In genomic region chr7:80375376-80376039, GRCm38 (mm10) we compare ENCODE assay signal across 1 mouse cellular context.
TF ChIP-seq lines count a peak whose summit lies in the region.

No protein-coding gene starts in this region.

TF ChIP-seq in CH12.LX, 34 proteins besides CTCF, POLR2A, EP300 and RAD21:
- TF ChIP-seq ZC3H11A (IDR thresholded peaks at IDR 0.05; ENCODE audit: low read depth, low read length) (no peak), JUN (IDR thresholded peaks at IDR 0.05; ENCODE audit: insufficient read depth, low read depth, low read length) (no peak), KAT2A (IDR thresholded peaks at IDR 0.05; ENCODE audit: insufficient replicate concordance, low read length) (no peak), MEF2A (IDR thresholded peaks at IDR 0.05; ENCODE audit: borderline replicate concordance, low read depth, low read length) (peak; percentile 68; the same call in 1 of the 2 replicates), HCFC1 (IDR thresholded peaks at IDR 0.05; ENCODE audit: low read depth, low read length) (no peak), MAZ (IDR thresholded peaks at IDR 0.05; ENCODE audit: low read depth, low read length) (no peak), POLR2AphosphoS2 (IDR thresholded peaks at IDR 0.05; ENCODE audit: low read depth, low read length) (no peak), USF1 (IDR thresholded peaks at IDR 0.05; ENCODE audit: low read depth, low read length) (no peak), MAFK (IDR thresholded peaks at IDR 0.05; ENCODE audit: insufficient replicate concordance, low read length) (peak; percentile 45; the same call in 1 of the 2 replicates), CHD2 (IDR thresholded peaks at IDR 0.05; ENCODE audit: low read length) (peak; percentile 45; the same call in 1 of the 2 replicates), ZNF384 (IDR thresholded peaks at IDR 0.05; ENCODE audit: low read depth, low read length) (no peak), NELFE (IDR thresholded peaks at IDR 0.05; ENCODE audit: low read depth, low read length) (no peak), ETS1 (conservative IDR thresholded peaks at IDR 0.05; ENCODE audit: low read depth, low read length) (peak; percentile 67), TCF12 (IDR thresholded peaks at IDR 0.05; ENCODE audit: low read depth, low read length) (peak; percentile 74), UBTF (IDR thresholded peaks at IDR 0.05; ENCODE audit: low read depth, low read length) (no peak), CHD1 (IDR thresholded peaks at IDR 0.05; ENCODE audit: low read depth, low read length) (no peak), MAX (IDR thresholded peaks at IDR 0.05; ENCODE audit: low read length) (no peak), ZKSCAN1 (IDR thresholded peaks at IDR 0.05; ENCODE audit: borderline replicate concordance, low read depth, low read length) (no peak), E2F4 (IDR thresholded peaks at IDR 0.05; ENCODE audit: insufficient replicate concordance, low read depth, low read length) (no peak), USF2 (conservative IDR thresholded peaks at IDR 0.05; ENCODE audit: low read depth, low read length) (no peak), ZMIZ1 (IDR thresholded peaks at IDR 0.05; ENCODE audit: low read depth, low read length) (no peak), MXI1 (IDR thresholded peaks at IDR 0.05; ENCODE audit: low read depth, low read length) (no peak), JUND (conservative IDR thresholded peaks at IDR 0.05; ENCODE audit: low read depth, low read length) (no peak), SMC3 (IDR thresholded peaks at IDR 0.05; ENCODE audit: low read depth, low read length) (no peak), RCOR1 (conservative IDR thresholded peaks at IDR 0.05; ENCODE audit: low read depth, low read length) (no peak), GABPA (IDR thresholded peaks at IDR 0.05; ENCODE audit: insufficient replicate concordance, low read depth, low read length) (no peak), NRF1 (IDR thresholded peaks at IDR 0.05; ENCODE audit: low read depth, low read length) (no peak), MYC (IDR thresholded peaks at IDR 0.05; ENCODE audit: low read depth, low read length) (peak; percentile 41; the same call in 1 of the 2 replicates), IRF4 (IDR thresholded peaks at IDR 0.05; ENCODE audit: low read depth, low read length) (peak; percentile 78), ELF1 (IDR thresholded peaks at IDR 0.05; ENCODE audit: low read depth, low read length) (no peak), PAX5 (IDR thresholded peaks at IDR 0.05; ENCODE audit: low read length) (no peak), BHLHE40 (IDR thresholded peaks at IDR 0.05; ENCODE audit: low read depth, low read length) (peak; percentile 26; the same call in 1 of the 2 replicates), SIN3A (IDR thresholded peaks at IDR 0.05; ENCODE audit: low read length) (no peak; the same call in none of the 2 replicates), TBP (conservative IDR thresholded peaks at IDR 0.05; ENCODE audit: low read depth, low read length) (no peak)
